Mouse (Mus musculus): Measurements from ENCODE around the gene Wdr81.

Gene Wdr81

GRCm38 (mm10) chr11:75453991-75454930 is at the start of gene Wdr81:
Gene Wdr81, minus strand, starts transcription at chr11:75454717.
- peak; percentile 86 for DNase-seq (ENCODE audit: low spot score)

DNA sequence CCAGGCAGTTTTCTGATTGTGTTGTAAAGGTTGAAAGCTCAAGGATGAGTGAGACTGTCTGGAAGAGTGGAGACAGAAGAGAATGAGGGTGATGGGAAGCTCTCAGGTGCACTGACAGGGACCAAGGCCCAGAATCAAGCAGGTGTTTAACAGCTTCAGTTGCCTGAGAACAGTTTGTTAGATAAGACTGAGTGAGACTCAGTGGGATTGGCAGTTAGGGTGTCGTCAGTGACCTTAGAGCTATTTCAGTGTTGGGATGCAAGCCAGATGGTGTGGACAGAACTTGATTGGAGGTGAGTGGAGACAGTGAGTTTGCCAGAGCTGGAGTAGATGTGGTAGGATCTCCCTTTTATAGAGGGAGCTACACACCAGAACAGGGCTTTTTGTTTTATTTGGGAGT is 43.6 kb upstream of the Wdr81 start:
- DNase-seq (ENCODE audit: low spot score), result no peak

- no peak for DNase-seq (ENCODE audit: low spot score)
Observed at GRCm38 (mm10) chr11:75494296-75495049, 40.0 kb upstream of the Wdr81 start.

- DNase-seq (ENCODE audit: low spot score), result no peak
Observed at GRCm38 (mm10) chr11:75487496-75487895, 33.0 kb upstream of the Wdr81 start.

DNA sequence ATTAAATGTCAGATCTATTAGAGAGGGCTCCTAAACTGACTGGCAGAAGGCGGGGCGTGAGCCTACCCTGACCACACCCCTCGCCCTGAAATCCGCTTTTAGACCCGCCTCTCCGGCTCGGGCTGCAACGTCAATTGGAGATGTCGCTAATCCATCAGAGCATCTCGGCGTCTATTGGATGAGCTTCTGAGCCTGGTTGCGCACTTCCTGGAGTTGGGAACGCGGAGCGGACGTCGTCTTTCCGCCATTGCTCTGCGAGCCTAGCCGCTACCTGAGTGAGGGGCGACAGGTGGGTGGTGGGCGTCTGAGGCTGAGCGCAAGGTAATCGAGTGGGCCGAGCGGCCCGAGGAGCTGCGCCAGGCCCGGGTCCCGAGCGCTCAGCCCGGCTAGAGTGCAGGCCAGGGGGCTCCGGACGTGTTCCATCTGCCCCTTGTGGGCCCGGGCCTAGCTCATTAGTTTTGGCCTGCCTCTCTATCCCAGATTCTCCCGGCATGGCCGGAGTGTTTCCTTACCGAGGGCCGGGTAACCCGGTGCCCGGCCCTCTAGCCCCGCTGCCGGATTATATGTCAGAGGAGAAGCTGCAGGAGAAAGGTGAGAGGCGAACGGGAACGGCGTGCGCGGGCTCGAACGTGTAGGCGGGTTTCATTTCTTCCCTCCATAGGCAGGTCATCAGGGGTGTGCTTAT is 32.2 kb upstream of the Wdr81 start, which contains the start of gene Prpf8:
Prpf8 (plus strand) TSS at position 216 of the 685 bp plus-strand sequence.
- peak; percentile 95 for DNase-seq (ENCODE audit: low spot score)

GRCm38 (mm10) chr11:75486192-75486591 is 31.7 kb upstream of the Wdr81 start:
- no peak for DNase-seq (ENCODE audit: low spot score)

- DNase-seq (ENCODE audit: low spot score), result no peak
Observed at GRCm38 (mm10) chr11:75473376-75473775, 18.9 kb upstream of the Wdr81 start.

- DNase-seq (ENCODE audit: low spot score), result no peak
Observed at GRCm38 (mm10) chr11:75472469-75473081, 18.1 kb upstream of the Wdr81 start.

- DNase-seq (ENCODE audit: low spot score), result no peak
Observed at GRCm38 (mm10) chr11:75470675-75471074, 16.2 kb upstream of the Wdr81 start.

GRCm38 (mm10) chr11:75469261-75469660 is 14.7 kb upstream of the Wdr81 start:
- DNase-seq (ENCODE audit: low spot score), result no peak

- DNase-seq (ENCODE audit: low spot score), result no peak
Observed at GRCm38 (mm10) chr11:75468410-75468809, 13.9 kb upstream of the Wdr81 start.

- DNase-seq (ENCODE audit: low spot score), result peak; percentile 78
Observed at GRCm38 (mm10) chr11:75467512-75468215, 13.1 kb upstream of the Wdr81 start.

DNA sequence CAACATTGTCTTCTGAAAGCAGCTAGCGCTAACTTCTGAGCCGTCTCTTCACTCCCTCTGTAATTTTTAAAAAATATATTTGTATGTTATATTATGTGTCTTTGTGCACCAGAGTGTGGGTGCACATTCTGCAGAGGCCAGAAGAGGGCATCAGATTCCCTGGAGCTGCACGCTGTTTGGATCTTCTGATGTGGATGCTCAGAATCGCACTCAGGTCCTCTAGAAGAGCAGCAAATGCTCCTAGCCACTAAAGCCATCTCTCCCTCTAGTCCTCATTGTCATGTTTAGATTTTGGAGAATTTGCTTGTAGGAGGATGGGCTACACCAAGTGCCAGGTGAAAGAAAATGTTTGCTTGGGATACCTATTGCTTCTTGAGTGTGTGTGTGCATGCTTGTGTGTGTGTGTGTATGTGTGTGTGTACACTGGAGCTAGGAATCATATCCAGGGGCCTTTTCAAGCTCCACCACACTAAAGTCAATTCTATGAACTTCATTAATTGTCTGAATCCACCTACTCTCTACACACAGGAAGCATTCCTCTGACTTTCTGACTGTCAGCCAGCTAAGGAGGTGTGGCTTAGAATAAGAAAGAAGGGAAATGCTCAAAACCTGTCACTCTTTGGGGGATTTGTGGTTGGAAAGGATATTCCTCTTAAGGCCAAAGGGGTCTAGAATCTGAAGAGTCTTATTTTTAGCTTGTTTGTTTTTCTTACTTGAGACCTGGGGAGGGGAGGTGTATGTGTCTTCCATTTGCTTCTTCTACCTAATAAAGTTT is 12.4 kb upstream of the Wdr81 start:
- no peak for DNase-seq (ENCODE audit: low spot score)

- DNase-seq (ENCODE audit: low spot score), result no peak
Observed at GRCm38 (mm10) chr11:75465051-75465450, 10.5 kb upstream of the Wdr81 start.

GRCm38 (mm10) chr11:75464417-75464816 is 9.9 kb upstream of the Wdr81 start:
- DNase-seq (ENCODE audit: low spot score), result no peak

DNA sequence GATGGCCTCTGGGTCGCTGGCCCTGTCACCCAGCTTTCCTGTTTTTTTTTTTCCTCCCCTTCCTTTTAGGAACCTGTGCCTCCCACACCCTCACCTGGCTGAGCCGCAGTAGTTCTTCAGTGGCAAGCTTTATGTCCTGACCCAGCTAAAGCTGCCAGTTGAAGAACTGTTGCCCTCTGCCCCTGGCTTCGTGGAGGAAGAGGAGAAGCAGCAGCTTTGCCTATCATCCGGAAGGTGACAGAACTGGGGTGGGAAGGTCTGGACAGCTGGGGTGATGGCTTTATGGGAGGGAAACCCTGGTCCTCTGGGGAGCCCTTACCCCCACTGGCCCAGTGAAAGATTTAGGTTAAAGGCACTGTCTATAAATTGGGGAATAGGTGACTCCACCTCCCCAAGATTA is 9.1 kb upstream of the Wdr81 start:
- DNase-seq (ENCODE audit: low spot score), result no peak

DNA sequence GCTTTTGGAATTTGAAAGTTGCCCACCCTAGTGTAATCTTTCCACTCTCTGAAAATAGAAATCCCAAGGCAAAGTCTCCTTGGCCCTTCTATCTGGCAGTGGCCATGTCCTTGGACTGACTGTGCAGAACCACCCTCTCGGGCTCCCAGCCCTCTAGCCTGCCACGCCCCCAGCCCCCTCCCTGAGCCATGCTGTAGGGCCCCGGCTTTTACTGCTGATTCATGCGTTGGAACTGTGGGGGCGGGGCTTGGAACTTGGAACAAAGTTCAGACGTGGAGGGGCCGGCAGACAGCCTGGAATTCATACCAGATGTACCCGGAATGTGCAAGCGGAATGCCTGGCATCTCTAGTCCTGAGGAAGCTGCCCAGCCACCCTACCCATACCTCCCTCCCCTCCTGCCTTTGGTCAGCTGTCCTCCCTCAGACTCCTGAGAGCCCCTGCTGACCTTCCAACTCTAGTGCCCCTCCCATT is 8.4 kb upstream of the Wdr81 start:
- DNase-seq (ENCODE audit: low spot score), result peak; percentile 99

GRCm38 (mm10) chr11:75462253-75462783 is 7.8 kb upstream of the Wdr81 start:
- peak; percentile 87 for DNase-seq (ENCODE audit: low spot score)

DNA sequence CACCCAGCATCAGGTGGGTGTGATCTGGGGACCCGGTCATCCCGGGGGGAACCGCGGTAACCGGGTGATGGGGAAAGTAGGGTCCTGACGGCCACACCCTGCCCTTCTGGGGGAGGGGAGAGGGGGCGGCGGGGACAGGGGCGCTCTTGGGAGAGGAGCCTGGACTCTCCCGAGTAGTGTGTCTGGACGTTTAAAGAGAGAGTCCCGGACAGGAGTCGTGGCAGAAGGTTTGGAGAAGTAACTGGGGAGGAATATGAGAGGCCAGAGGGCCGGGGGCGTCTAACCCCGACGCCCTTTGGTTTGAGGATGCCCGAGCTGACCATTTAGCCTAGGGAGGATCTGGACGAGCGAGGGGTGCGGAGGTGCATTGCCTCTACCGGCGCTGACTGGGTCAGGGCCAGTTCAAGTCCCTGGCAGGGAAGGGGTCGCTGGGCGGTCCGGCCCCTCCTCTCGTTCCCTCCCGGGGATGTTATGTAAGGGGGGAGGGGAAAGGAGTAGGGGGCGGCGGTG is 7.3 kb upstream of the Wdr81 start:
- no peak for DNase-seq (ENCODE audit: low spot score)

Data from testis, postnatal 10 days (tissue).